Comparison of ENCODE assay signal across 24 mouse cellular contexts in genomic region chr1:175049121-175049520, GRCm38 (mm10).
DNase-seq lines count a peak whose midpoint lies in the region; ATAC-seq and TF ChIP-seq lines count a peak whose summit lies in the region.
"Had no signal": no experiment of that assay in that cellular context is flagged by ENCODE, and none has a peak within 500 bp of the region (broad histone marks: within the 10 kb centered on the region; RNA-seq: fewer than 3 reads in every experiment).

No protein-coding gene starts in this region.

- DNase-seq in cerebellum, adult 9-11 months: no peak
- peak; percentile 27 to 63 for DNase-seq in cerebellum, adult 2 months
- no peak for DNase-seq in cerebellum, adult 11 months
- DNase-seq in cerebellum, postnatal 25 days: peak; percentile 46 to 66
- DNase-seq in cerebellum, adult 11-12 months: no peak
- DNase-seq in brain, adult 2 months (ENCODE audit: low read depth, low spot score): peak; percentile 58
- DNase-seq: adrenal gland, adult 8-10 months; adrenal gland, postnatal 14 days; adrenal gland, postnatal 36 days; B cell, adult 2 months; embryo, embryonic 11 days; gastrocnemius, adult 2 months had no signal

- peaks cover 4% of the 10 kb centered on the region; the same call in 1 of the 2 replicates for H3K4me1 ChIP-seq in cerebellum, adult 2 months (ENCODE audit: control insufficient read depth, insufficient read depth, low read length)
- H3K4me1 ChIP-seq: embryonic facial prominence, embryonic 13.5 days; embryonic facial prominence, embryonic 15.5 days; forebrain, embryonic 10.5 days; forebrain, embryonic 12.5 days had no signal

- no peaks in the 10 kb centered on the region for H3K27me3 ChIP-seq in cerebellum, adult 2 months (ENCODE audit: control insufficient read depth, insufficient read depth, low read length)
- H3K27me3 ChIP-seq: CH12.LX; embryonic facial prominence, embryonic 13.5 days; embryonic facial prominence, embryonic 15.5 days; forebrain, embryonic 12.5 days had no signal

- ATAC-seq in cerebellum, adult (ENCODE audit: insufficient number of reproducible peaks, low FRiP score, low TSS enrichment): 0 out of 2 replicates have a peak, but pooled peaks have one; percentile 49
- ATAC-seq: activated CD4-positive, CD25-positive, alpha-beta regulatory T cell, adult 4 months; CD4-positive, CD25-positive, alpha-beta regulatory T cell, adult 4 months; forebrain, embryonic 14.5 days; forebrain, embryonic 16.5 days; Patski had no signal

- no peak for TF ChIP-seq CTCF in cerebellum, adult 2 months (IDR thresholded peaks at IDR 0.05; ENCODE audit: borderline replicate concordance, insufficient read depth, low read depth, low read length)

- no peak overlapping the region for H3K4me3 ChIP-seq in cerebellum, adult 2 months (replicated peaks; ENCODE audit: insufficient read depth, low read depth, low read length)
- H3K4me3 ChIP-seq: embryonic facial prominence, embryonic 13.5 days; embryonic facial prominence, embryonic 15.5 days; erythroblast, embryonic 14.5 days; forebrain, embryonic 10.5 days; forebrain, embryonic 12.5 days; gastrocnemius, adult 2 months had no signal

- 38% methylated on average over 6 of the region's 6 CpGs for WGBS in cerebellum, adult 2 months

- no peak for TF ChIP-seq POLR2A in cerebellum, adult 2 months (IDR thresholded peaks at IDR 0.05; ENCODE audit: borderline replicate concordance, insufficient read depth, low read length)

- no peak overlapping the region for H3K27ac ChIP-seq in cerebellum, adult 2 months (ENCODE audit: insufficient read depth, low read length)
- H3K27ac ChIP-seq: embryonic facial prominence, embryonic 13.5 days; embryonic facial prominence, embryonic 15.5 days; forebrain, embryonic 10.5 days; forebrain, embryonic 12.5 days; gastrocnemius, adult 2 months had no signal

Comparison
In these comparisons a context has a peak if more than half of its experiments do, and no peak if none do; other contexts are left out.
1. DNase-seq: peak in cerebellum, adult 2 months (2 of 2), cerebellum, postnatal 25 days (2 of 2) and brain, adult 2 months (single experiment); none in cerebellum, adult 9-11 months (single experiment), cerebellum, adult 11 months (single experiment) and cerebellum, adult 11-12 months (single experiment).